Mouse (Mus musculus): ENCODE results near the gene Mitf.

GRCm38 (mm10) chr6:97950882-97951245, 144.0 kb downstream of the Mitf start:
- no peak for TF ChIP-seq CTCF (IDR thresholded peaks at IDR 0.05; ENCODE audit: low read depth)
- TF ChIP-seq EP300 (IDR thresholded peaks at IDR 0.05; ENCODE audit: low read depth): no peak
